Mouse (Mus musculus): ENCODE results near the gene Tpbpa.
"Not testable (repeated sequence)": the region's sequence is repeated elsewhere in the genome, so short reads cannot be mapped to it uniquely, and the experiment has no call there.

DNA sequence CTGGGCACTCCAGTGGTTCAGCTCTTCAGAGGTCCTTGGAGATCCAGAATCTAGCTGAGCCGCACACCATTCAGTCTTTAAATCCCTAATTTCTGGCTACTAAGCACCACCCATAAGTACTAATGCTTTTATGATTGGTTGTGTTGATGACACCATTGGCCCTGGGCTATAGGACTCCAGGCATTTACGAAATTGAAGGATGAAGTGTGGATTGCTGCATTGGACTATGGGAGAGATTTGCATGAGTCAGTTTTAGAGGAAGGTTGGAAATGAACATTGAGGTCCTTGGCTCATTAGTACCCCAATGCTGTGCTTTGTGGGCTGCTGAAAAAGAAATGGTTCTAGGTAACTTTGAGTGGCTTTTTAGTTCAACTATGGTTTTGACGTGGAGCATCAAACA, at the start of gene Tpbpa:
- TF ChIP-seq CTCF, EP300 (IDR thresholded peaks at IDR 0.05): not testable (repeated sequence)

All from lung, postnatal 0 days (tissue).